Mouse (Mus musculus) thymus, postnatal 4 days (tissue): ENCODE results near the gene P2ry12.
A peak's percentile ranks its signal among the peaks of the same experiment; 100 is the strongest.

Experiments used
- DNase-seq: peaks from one replicate; pipeline ENCODE4 v3.0.0; 2021

The P2ry12 gene

DNA sequence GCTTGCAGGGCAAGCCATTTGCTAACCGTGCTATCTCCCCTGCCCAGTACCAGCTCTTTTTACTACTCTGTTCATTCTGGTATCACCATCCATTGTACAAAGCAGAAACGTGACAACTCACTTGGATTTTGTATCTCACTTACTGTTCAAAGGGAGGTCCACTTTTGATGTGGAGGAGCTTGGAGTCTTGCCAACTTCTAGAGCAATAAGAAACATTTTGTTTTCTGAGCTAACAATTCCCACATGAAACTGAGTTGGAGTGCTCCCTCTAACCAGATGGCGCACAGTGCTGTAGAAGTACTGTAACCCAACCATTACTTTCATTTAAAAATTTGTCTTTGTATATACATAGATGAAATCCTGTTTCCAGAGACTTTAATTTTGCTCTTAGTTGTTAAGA lies 31.8 kb downstream of the P2ry12 start:
- no peak for DNase-seq

DNA sequence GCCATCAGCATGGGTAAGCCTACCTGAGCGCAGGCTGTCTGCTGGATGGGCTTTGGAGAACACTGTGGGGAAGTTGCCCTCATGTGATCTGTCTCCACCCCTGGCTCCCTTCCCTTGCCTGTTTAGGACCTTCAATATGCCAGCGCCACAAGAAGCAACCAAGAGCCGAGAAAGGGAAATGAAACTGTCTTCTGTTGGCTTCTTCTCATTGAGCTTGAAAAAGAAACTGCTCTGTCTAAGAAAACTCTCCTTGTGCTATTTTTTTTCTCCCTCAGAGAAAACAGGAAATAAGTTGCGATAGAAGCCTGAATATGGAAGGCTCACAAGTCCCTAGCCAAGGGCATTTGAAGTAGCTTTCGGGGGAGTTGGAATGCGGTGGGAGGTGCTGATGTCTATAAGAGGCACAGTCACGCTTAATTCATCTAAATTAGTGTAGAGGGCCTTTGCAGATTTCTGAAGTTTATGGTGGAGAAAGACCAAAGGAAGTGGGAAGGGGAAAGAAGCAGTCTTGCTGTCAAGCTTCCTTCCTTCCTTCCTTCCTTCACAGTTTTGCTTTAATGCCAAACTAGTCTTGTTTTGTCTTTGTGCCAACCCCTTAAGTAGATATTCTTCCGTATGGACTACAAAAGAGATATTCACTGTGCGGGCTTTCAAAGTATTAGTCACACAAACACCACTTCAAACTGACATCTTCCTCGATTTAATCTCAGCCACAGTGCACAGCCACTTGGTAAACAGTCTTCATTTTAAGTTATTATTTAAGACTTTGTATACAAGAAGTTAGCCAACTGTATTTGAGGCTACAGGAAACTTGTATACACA lies 33.7 kb downstream of the P2ry12 start:
- DNase-seq, result peak; percentile 40

DNA sequence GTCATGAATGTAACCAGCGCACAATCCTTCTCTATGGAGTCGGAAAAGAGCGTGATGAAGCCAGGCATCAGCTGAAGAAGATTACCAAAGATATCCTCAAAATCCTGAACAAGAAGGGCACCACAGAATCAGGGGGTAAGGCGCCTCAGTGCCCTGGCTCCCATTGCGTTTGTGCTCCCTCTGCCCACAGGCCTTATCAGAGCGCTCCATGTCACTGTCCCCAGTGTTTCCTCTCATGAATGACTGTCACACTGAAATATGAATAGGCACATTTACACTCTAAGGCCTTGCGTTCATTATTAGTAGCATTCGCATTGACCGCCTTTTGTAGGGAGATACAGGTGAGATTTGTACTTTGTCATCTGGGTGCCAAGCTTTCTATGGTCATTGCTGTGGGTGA lies 35.0 kb downstream of the P2ry12 start:
- DNase-seq, result no peak

DNA sequence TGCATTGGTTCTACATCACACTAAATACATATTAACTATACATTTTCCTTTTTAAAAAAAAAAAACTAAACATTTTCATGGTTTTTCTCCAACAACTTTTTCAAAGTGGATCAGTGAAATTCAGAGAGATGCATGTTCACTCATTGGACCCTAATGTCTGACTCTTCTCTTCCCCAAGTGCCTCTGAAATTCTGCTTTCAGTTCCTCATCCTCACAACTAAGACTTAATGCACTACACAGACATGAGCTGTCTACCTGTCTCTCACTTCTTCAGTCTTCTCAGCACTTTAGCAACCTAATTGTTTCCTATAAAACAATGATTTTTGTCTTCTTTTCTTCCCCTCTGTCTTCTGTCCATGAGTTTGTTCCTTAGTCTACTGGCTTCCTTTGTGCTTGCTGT lies 37.3 kb downstream of the P2ry12 start:
- no peak for DNase-seq

DNA sequence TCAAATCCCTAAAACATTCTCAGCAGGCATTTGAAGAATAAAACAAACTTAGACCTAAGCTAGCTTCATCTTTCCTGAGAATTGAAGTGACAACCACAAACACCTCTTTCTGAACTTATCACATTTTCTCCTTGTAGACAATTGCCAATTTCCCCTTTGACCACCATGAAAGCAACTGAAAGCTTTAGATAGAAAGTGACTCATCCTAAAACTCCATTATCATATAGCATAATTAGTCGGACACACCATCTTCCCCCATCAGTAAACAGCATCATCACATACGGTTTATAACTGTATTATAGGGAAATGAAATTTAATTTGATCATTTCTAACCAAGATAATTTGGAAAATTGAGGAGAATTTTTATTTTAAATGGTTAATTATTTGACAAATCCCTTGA lies 40.4 kb downstream of the P2ry12 start:
- no peak for DNase-seq

DNA sequence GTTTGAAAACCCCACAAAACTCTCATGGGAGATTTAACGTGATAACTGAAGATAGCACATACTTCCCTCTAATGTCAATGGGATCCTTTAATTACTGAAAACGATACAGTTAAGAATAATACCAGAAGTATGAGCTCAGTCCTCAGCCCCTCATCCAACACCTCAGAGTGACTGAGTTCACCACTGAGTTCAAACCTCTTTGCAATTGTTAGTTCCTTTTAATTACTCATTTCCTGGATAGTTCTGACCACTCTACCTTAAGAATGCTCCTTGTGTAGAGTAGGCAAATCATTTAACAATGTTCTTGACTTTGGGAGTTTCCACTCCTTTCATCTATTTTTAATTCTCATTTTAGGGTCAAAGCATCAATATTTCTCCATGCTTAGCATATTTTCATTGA lies 43.3 kb downstream of the P2ry12 start:
- DNase-seq, result no peak

DNA sequence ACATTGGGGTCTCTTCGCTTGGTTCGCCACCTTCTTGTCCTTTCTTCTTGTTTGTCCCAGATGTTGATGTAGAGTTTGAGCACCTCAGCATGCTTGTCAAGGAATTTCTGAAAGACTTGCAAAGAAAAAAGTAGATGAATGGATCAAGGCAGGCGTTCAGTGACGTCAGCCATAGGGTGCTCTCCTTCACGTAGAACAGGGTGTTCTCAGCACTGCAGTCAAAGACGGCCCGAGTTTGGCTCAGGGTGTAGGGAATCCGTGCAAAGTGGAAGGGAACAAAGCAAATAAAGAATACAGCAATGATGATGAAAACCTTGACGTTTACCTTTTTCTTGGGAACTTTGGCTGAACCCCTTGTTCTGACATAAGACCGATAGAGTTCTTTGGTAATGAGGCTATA lies 45.5 kb downstream of the P2ry12 start:
- DNase-seq, result no peak

DNA sequence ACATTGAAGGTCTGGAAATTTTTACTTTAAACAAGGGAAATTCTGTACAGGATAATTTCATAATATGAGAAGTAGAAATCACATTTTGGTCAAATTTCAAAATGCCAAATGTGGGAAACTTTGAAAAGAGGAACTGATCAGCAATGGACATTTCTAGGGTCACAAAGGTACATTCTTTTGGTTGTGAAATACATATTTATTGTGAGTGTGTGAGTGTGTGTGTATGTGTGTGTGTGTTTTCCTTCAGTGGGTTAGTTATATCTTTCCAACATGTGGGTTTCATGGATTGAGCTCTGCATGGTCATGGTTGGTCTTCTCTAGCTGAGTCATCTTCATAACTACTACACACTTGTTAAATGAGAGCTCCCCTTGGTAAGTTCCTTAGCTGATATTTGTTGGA lies 50.3 kb downstream of the P2ry12 start:
- DNase-seq, result no peak

DNA sequence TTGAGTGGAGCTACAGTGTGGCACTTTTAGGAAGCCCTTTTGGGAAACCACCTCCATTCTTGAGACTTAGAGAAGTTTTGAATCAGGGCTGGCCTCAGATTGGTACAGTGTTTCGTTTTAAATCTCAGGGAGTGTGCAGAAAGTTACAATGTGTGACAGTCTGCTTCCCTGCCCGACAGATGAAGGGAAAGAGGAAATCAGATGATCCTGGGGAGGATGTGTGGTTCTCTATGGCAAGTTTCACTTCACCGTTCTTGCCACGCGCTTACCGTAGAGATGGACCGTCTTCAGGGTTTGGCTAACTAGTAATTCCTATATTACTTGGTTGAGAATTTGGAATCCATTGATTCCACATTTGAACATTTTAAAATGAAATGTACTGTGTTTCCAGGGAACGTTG lies 50.9 kb downstream of the P2ry12 start:
- DNase-seq, result no peak

DNA sequence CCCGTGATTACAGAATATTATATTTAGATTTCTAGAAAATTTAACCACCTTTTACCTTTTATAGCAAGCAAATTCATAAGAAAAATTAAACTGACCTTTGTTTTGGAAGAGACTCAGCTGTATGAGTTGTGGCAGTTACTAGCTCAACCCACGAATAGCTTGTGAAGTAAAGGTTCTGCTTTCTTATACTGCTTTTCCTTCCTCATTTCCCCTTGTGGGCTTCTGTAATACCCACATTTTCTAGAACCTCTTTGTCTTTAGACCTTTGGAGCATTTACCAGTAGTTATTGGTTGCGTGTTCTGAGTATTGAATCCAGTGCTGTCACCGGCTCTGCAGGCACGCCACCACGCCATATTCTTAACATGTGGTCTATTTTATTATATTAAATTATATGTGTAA lies 51.9 kb downstream of the P2ry12 start, which contains the start of gene P2ry13:
TSS of gene P2ry13 (minus strand) at position 156 of the 400 bp plus-strand sequence.
- DNase-seq, result no peak

DNA sequence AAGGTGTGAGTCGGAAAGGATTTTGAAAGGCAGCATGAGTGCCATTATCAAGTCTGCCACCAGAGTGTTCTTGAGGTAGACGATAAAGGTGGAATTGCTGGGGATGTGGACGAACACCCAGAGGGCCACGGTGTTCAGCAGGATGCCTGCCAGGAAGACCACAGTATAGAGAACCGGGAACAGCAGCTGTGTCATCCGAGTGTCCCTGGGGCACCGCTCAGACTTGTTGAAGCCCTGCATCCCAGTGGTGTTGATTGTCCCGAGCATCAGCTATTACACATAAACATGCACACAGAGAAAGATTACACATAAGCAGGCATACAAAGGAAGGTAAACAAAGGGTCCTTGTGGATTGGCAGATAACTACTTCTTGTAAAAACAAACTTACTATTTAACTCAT lies 52.6 kb downstream of the P2ry12 start:
- DNase-seq, result no peak

DNA sequence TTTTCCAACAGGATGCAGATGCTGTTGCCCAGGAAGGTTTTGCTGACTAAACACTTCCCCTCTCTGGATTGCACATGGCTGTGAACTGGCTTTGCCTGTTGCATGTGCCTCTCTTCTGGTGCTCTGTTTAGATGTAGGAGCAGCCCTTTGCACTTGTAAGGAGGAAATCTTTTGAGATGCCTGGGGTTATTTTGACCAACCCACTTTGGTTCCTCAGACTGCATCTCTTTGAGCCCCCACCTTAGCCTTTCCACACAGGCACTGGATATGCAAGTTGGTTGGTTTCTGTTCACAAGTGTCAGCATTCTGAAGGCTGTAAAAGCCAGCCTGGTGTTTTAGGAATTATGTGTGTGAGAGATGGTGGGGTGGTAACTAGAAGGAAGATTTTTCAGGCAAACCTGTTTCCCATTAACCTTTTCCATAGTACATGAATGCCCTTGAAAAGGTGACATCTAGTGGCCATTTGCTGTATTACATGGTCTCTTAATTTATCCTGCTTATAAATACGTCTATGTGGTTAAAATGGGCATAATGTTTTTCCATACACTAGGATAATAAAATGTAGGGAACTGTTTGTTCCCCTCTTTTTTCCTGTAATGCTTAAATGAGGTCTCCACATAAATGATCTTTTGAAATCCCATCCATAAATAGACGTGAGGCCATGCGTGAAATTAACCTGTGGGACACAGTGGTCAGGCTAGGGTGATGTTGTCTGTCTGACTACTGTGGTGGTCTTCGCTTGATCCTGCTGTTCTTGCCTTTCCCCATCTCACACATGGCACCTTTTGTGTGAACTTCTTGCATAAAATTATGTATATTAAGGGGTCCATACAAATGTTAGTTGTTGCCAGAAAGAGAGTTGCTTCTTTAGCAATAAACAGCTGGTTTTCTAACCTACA lies 53.8 kb downstream of the P2ry12 start:
- no peak for DNase-seq

DNA sequence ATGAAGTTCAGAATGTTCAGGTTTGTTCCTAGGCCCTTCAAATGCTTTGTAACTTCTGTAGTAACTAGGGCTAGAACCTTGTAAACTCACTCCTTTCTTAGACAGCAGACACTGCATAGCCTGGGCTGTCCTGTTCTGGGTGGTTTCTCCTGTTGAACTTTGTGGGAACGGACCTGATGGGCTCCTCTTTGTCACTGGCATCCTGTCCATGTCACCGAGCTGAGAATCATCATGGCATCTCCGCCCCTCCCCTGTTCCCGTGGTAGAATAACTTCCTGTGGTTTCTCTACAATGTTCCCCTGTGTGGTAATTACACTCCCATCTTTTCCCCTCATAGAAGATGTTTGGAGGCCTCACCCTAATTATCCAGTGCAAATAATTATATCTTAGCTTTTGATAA lies 56.7 kb downstream of the P2ry12 start:
- peak; percentile 50 for DNase-seq

DNA sequence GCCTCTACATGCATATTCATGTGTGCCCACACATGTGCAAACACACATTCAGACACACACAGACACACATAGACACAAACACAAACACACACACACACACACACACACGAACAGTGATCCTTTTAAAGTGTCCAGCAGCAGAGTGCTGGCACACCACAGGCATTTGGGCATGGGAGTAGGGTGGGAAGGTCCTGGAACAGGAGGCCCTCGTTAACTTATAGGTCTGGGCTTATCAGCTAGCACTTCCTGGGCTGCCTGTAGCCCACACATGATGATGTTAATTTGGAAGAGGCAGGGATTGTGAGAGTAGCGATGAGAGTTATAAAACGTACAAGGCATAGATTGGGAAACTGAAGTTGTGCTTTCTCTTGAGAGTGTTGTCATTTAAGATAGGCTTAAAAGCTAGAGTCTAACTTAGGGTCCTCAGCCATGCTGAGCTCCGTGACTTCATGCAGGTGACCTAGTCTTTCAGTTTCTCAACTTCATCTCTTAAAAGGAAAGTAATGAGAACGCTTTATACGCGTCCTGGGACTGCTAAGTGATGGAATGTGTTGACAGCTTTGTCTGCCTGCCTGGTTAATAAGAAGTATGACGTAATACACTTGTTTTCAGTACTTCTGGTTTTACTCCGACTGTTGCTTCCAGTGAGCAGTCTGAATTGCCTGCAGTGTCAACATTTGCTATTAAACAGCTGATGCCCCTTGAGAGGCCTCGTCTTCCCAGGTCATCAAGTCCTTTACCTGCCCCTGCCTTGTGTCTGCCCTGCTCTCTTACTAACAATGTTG lies 57.8 kb downstream of the P2ry12 start:
- DNase-seq, result no peak

DNA sequence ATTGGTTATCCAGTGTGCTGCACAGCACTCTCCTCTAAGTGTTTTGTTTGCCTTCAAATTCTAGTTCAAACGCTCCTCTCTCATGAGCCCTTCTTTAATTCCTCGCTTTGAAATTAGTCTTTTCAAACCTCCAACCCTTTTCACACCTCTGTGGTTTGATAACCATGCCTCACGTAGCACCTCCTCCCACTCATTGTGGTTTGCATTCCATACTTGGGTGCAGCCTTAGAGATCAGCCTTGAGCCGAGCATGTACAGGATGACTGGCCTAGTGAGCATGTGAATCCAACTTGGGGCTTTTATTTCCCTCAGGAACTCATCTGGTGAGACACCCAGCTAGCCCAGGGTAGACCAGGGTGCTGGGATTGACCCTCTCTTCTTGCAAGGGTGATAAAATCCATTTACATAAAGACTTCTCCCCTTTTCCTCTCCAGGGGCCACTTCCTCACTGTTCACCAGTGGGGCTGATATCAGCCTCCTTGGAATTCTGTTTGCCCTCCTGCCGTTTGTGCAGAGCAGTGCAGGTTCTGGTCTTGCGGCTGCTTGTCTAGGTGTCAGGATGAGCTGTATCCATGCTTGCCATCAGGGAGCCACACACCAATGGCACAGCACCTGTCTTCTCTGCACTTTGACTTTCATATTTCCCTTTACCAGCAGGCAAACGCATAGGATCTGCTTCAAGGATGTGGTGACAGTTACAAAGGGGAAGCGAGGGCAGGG lies 58.7 kb downstream of the P2ry12 start:
- no peak for DNase-seq

DNA sequence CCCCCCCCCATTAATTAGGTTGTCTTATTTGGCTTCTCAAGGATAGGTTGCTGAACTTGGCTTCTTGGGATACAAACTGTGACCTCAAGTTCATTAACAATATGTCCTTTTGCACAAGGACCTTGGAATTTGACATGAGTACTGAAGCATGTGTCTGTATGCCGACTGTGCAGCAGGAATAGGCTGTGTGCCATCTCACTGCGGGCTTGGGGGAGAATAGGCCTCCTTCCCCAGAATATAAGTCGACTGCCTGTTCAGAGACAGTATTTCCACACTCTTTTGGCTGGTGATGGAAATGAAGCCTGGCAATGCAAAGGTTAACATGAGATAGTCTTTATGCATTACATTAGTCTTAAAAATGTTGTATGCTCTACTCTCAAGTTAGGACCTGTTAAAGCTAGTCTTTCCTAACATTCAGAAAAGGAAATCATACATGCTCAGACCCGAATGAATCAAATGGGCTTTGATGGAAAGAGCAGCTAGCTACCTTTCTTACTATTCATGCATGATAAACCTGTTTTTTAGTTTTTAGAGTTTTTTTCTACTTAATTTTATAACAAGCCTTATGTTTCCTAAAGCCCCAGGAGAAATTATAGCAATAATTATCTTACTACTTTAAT lies 65.2 kb downstream of the P2ry12 start:
- no peak for DNase-seq

DNA sequence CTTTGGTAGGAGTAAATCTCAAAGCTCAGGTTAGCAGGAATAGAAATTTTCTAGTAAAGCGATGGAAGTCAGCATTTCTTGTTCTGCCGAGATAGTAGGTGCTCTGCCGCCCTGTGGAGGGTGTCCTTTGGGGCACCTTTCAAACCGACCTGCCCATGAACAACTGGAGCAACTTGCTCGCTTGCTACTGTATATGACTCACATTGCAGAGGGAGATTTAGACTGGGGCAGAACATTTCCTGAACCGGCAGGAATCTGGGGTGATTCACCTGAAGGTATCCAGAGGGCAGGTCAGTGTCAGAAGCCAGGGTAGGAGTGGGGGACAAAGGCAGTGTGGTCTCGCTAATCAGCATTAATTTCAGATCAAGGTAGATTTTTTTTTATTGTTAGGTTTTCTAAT lies 67.7 kb downstream of the P2ry12 start, which contains the start of gene Gpr87:
TSS of gene Gpr87 (minus strand) at position 167 of the 400 bp plus-strand sequence.
- no peak for DNase-seq

DNA sequence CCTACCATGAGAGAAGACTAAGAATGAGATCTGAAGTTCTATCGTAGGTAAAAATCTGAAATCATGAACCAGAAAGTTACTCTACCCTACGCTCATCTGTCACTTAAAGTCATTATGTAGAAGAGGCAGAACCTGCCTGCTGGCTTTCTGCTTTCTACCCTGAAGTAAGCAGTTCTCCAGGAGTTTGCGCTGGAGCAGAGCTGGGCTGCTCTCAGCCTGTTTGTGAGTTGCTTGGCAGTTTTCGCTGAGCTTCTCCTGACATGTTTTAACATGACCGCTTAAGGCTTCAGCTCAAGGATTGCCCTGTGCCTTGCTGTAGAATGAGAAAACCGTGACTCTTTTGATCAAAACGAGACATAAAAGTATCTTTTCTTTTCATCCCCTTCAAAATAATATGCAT lies 68.6 kb downstream of the P2ry12 start:
- no peak for DNase-seq

DNA sequence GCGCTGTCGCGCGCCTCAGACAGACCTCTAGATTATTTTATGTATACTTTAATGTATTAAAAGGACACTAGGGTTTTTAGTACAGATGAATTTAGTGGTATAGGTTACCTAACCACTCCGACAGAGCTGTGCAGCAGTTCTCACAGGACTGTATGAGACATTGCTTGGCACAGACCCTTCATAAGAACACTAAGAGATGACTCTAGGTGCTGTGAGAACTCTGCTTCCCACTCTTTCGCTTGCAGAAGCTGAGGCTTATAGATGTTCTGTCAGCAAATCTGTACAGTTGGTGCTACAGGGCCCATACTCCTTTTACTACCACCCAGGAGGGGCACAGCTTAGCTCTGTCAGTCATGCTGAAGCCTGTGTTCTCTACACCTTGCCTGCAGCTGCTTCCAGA lies 71.0 kb downstream of the P2ry12 start:
- no peak for DNase-seq

DNA sequence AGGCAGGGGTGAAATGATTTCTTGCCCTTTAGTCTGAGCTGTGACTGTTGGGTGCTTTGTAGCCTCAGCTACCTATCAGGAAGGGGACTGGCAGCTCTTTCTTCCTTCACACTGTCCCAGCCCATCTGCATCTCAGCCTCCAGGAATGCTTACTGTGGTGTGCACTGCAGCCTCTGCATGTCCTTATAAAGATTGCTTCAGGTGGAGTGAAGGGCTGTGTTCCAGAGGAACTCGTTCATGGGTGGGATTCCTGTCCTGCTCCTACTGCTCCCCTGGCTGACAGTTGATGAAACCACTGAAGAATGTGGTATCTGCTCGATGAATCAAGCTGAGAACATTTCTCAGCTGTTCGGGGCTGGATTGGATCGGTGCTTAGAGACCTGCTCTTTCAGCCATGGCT lies 75.3 kb downstream of the P2ry12 start:
- DNase-seq, result no peak

DNA sequence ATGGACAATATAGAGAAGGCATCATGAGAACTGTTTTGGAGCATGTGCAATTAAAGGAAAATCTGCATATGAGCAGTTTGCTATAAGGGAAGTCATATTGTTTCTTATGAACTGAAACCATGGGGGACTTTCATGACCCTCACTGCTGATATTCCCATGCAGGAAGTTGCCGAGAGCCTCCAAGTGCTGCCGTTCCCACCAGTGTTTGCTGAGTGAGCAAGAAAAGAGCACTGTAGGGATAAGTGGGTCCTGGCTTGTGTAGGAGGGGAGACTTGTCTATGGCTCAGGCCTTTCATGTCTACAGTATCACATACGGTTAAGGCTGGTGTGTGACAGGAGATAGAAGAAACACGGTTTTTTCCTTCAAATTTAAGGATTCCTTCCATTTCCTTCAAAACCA lies 77.0 kb downstream of the P2ry12 start:
- no peak for DNase-seq

DNA sequence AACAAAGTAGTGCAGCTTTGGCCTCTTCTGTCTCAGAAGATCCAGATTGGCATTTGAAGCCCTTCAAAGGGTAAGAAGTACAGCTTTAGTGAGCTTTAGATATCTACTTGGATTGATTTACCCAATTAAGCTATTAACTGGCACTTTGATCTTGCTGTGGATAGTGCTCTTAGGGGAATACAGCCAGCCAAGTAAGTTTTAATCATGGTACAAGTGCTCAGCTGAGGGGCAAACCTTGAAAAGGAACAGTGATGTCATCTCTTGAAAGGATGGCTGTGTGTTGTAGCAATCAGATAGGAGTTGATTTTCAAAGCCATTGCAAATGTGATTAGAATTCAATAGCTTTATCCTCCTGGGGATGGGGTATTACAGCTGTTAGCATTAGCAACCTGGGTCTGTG lies 80.5 kb downstream of the P2ry12 start:
- DNase-seq, result no peak
